Mouse (Mus musculus) stomach, postnatal 0 days (tissue): ENCODE measurements around the gene Il22ra1.

Experiments
- CTCF ChIP-seq: IDR thresholded peaks from 2 replicates; pipeline ENCODE4 v1.5.1; 2016; ENCODE audit warnings: antibody characterized with exemption, low read depth, mild to moderate bottlenecking, moderate library complexity
- EP300 ChIP-seq: optimal IDR thresholded peaks from 2 replicates; pipeline ENCODE3; 2016; ENCODE audit warnings: antibody characterized with exemption

DNA sequence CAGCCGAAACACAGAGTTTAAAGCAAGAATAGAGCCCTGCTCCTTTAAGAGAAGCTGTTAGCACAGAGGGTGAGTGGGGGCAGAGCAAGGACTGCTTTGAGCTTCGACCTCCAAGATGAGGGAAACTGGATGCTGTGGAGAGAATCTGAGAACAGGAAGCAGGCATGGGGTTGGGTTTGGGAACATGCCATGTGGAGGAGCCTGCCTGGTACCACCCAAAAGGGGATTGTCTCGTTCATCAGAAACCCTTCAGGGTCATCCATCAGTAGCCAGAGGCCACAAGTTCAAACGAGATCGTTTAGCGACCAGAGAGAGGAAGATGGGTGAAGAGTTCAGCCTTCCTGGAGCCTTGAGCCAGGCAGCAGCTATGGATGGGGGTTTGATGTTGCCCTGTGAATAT lies 15.5 kb downstream of the Il22ra1 start:
- no peak for TF ChIP-seq CTCF
- no peak for TF ChIP-seq EP300
